Mouse (Mus musculus) 416B (cell line): ENCODE results near the gene Foxo1.

Experiments
- DNase-seq: peaks from one replicate; pipeline ENCODE4 v3.0.0; 2011; ENCODE audit warnings: low read depth

The Foxo1 gene

DNA sequence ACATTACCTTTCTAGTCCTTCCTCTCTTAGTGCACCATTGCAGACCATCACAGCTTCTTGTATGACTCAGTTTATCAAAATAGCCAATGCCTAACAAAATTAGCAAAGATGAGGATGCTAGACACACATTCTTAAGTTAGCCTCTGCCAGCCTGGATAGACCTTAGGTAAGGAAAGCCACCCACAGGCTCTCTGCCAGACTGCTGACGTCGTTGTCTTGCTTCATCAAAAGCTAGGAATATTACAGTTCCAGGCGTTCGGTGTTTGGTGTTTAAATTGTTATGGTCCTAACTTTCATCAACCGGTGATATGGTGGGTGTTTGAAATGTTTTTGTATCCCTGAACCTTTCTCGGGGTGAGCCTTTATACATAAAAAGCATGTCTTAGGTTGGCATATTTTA, 96.4 kb downstream of the Foxo1 start:
- no peak for DNase-seq

DNA sequence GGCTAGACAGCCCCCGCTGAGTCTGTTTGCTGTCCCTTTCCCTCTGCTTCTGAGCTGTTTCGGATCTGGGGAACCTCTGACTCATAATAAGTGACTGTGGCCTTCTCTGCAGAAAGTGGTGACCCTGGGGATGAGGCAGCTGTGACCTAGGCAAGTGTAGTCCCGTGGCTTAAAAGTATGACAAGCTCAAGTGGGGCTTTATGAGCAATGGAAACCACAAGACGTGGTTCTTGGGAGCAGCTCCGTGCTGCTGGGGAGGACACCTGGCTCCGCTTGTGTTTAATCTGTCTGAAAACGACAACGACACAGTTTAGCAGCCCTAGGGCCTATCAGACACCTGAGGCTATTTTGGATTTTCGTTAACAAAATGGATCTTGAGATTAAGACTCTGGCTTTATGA, 101.1 kb downstream of the Foxo1 start:
- DNase-seq: peak; percentile 2

DNA sequence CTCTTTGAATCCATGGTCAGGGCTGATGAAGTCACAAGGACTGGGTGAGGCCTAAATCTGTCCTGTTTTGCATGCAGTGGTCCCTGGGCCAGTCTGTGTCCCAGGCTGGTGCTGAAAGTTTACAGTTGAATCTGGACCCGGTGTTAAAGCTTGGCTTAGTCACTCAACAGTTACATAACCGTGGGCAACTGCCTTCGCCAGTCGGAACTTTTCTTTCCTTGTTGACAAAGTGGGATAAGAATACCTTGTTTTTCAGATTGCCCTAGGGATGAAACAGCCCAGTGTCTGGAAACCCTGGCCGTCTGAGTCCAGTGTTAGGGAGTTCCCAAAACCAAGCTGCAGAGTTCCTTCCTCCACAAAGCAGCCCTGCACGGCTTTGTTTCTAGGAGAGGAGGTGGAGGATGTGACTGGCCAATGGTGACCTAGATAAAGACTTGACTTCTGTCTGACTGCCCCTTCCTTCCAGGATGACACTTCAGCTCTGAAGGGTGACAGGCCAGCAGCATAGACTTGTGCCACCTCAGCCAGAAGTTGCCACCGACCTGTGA, 101.8 kb downstream of the Foxo1 start:
- DNase-seq: no peak

DNA sequence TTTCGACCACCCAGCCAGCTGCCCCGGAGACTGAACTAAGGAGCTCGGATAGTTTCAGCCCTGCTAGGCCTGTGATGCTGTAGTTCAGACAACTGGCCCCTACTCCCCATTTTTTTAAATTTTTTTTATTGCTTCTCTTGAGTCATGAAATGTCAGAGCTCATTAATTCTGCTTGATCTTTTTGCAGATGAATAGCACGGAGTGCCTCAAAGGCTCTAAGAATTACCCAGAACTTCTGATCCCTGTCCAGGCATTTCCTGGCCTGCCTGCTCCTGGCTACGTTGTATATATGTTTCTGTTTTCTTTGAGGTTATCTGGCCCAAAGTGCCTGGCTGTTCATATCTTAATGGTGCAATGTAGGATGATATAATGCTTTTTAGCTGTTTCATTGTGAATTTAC, 108.8 kb downstream of the Foxo1 start:
- DNase-seq: no peak

DNA sequence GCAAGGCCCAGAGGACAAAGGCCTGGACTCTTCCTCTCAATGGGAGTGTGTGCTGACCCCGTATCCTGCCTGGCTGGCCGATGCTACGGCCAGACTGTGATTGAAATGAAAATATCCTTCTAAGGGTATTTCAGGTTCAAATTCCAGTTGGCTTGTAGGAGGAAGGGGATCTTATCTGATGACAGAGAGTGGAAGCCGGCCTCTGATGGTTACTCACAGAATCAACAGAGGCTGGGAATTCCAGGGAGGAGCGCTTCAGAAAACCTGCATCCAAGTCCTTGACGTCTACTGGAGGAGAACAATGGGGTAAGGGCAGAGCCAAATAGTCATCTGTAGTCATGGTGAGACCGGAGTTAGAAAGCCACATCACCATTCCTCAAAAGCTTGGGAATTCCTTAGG, 115.2 kb downstream of the Foxo1 start:
- no peak for DNase-seq

DNA sequence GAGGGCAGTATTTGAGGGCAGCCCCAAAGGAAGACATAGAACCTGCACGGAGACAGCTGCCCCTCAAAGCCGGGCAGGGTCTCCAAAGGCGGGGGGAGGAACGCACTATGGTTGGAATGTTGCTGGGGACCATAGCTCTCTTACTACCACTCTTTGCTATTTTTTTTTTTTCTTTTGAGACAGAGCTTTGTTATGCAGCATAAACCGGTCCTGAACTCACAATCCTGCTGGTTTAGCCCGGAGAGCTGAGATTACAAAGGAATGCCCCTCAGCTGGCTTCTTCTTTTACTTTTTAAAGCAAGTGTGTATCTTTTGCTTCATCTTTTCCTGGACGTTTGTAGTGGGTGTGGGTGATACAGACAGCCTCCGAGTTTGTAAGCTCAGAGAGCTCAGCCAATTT, 118.2 kb downstream of the Foxo1 start:
- no peak for DNase-seq

DNA sequence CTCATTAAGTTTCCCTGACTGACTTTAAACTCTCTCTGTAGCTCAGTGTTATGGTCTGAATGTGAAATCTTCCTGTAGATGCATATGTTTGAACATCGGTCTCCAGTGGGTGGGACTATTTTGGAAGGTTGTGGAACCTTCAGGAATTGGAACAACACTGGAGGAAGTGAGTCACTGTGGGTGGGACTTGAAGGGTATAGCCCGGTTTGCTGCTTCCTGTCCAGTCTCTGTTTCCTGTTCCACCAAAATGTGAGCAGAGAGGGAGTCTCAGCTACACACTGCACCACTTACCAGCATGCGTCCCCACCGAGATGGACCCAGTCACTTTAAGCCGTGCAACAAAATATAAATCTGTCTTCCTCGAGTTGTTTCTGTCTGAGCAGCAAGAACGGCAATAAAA, 122.2 kb downstream of the Foxo1 start:
- DNase-seq: peak; percentile 61

DNA sequence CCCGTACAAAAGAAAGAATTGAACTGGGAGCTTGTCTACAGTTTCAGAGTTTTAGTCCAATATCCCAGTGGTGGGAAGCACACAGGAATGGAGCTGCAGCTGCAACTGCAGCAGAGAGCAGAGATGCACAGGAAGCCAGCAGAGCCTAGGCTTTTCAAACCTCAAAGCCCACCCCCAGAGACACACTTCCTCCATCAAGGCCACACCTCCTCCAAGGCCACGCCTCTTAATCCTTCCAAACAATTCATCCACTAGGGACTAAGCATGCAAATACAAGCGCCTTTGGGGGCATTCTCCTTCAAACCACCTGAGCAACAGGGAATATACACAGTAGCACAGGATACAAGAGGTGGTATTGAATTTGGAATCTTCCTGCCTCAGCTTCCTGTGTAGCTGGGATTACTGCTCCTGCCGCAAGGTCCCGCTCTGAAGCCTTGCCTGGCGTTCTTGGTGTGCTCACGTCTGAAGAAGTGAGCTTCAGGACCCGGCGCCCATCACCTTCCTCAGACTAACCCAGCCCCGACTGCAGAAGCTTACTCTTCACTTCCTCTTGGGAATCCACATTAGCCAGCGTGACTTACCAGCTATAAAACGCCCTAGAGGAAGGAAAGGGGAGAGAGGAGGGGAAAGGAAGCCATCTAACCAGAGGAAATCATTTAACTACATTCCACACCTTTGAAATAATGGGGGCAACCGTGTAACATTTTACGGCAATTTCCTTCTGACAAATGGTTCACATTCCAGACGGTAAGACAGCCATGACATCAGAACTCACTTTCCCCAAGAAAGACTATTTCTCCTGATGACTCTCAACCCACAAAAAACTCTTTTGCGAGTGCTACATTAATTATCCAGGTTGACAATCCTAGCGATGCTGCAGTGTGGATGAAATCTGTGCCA, 122.9 kb downstream of the Foxo1 start:
- peak; percentile 11 for DNase-seq

DNA sequence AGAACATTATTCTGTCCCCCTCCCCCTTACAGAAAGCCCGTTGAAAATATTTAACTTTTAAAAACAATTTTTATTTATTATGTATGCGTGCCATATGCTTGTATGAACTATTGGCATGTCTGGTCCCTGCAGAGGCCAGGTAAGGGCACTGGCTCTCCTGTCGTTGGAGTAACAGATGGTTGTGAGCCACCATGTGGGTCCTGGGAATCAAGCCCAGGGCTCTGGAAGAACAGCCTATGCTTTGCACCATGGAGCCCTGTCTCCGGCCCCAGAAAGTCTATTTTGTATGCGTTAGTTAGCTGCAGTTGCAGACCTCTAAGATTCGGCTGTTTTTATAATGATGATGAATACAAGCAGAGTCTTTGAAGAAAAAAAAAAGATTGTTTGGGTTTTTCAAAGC, 123.8 kb downstream of the Foxo1 start:
- DNase-seq: no peak

DNA sequence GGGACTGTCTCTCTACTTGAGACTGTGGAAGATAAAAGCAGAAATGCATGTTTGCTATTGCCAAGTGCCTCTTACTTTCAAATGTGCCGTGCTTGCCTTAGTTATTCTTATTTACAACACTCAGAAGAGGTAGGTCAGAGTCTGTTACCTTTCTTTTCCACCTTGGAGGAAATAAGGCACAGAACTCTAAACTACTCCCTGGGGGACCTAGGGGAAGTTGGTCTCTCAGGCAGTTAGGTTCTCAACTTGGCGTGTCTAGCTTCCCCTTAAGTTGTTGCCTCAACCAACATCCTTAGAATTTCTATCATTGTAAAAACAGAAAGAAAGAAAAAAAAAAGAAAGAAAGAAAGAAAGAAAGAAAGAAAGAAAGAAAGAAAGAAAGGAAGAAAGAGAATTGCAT, 124.4 kb downstream of the Foxo1 start:
- DNase-seq: no peak

DNA sequence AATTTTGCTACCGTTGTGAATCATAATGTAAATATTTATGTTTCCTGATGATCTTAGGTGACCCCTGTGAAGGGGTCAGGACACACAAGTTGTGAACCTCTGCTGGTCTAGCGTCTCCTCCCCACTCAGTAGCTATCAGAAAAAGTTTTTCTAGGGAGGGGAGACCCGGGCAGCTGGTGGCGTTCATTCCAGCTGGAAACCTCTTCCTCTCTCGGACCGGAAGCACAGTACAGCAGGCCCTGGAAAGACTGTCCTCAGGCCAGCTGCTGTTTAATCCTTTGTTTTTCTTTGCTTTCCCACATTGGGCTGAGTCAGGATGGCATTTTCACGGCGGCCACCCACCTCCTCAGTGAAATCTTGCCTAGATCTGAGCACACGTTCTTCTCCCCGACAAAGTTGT, 125.0 kb downstream of the Foxo1 start:
- DNase-seq: no peak

DNA sequence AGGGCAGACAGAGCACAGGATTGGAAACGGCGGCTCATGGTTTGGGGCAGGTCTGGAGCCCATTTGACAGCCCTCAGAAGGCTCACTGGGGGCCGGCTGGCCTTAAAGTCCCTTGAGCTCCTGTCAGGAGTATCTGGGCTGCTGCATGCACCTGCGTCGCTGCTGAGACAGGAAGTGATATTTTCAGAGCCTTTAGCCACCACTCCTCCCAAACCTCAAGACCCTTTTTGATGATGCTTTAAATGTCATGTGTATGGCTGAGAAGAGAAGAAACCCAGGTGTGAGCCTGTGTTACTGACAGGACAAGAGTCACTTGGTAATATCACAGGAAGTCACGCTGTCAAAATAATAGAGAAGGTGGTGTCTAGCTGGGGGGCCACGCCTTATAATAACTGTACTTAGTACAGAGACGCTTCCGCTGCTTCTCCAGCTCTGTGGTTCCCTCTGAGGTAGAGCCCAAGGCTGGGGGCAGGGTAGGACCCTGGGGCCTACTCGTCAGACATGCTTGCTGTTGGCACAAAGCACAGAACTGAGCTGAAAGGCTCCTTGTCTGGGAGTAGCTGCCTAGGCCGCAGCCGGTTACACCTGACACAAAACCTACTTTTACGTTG, 128.1 kb downstream of the Foxo1 start:
- no peak for DNase-seq

DNA sequence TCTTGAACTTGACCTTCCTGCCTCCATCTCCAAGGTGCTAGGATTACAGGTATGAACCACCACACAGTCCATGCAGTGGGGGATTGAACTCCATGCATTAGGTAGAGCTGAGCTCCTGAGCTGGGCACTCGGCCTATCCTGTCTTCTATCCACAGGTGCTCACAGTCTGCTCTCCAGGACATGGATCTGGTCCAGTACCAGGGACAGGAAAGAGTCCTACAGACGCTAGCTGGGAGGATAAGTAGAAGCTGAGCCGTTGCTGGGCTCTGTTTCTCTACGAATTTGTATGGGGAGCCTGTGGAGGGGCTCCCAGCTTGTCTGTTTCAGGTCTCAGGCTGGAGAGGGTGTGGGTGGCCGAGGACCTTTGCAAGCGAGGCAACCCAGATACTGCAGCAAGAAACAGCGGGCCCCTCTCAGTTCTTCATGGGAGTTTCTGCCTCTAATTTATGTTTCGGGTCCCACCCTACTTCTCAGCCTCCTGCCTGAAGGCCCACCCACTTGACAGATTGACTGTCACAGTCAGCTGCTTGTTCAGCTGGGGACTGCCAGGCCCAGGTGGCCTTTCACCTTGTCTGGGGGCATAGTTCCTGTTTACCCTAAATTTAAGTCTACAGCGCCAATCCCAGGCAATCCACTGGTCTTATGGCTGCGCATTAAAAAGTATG, 128.9 kb downstream of the Foxo1 start:
- DNase-seq: no peak

DNA sequence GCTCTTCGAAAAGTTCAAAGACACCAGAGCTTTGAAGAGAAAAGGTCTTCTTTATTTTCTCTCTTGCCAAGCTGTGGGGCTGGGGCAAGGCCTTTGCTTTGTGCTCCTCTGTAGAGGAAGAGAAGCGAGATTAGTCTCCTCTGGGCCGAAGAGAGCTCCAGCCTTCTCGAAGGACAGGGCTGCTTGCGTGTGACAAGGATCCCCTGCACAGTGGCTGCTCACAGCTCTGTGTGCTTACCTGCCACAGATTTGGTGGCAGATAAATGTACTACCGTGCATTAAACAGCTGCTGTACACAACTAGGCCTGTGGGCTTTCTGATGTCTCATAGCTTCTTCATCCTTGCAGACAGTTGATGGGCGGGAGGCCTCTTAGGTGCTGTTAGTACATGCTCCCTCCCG, 129.8 kb downstream of the Foxo1 start:
- no peak for DNase-seq

DNA sequence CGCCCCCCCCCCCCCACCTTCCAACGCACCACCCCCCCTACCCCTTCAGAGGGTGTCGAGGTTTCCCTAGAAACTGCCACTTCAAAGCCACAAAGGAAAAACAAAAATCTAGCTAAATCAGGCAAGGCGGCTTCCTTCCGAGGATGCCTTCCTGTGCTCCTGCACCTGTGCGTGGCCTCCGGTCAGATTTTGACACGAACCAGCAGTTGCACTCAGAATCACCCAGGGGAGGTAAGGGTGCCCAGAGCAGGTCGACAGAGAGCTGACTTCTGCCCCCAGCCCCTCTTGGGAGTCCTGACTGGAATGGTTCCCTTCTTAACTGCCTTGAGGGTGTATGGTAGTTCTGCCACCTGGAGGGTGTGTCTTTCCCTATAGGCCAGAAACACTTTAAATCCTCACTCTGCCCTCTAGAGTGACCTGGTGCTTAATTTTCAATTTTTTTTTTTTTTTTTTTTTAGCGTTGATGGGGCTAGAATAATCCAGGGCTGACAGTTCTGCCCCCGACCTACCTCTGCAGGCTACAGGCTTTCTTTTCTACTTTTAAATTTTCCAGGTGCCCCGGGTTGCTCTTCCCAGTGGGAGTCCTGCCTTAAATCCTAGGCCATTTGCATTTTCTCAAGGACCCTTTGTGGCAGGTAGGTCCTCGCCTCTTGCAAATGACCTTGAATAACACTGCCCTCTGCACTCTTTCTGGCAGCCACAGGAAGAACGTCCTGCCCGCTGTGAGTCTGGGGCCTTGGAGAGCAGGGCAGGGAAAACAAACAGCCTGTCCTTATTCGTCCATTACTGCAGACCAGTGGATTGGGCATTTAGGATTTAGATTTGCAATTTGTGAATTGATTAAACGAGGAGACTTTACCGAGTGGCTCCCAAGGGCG, 132.4 kb downstream of the Foxo1 start:
- no peak for DNase-seq

DNA sequence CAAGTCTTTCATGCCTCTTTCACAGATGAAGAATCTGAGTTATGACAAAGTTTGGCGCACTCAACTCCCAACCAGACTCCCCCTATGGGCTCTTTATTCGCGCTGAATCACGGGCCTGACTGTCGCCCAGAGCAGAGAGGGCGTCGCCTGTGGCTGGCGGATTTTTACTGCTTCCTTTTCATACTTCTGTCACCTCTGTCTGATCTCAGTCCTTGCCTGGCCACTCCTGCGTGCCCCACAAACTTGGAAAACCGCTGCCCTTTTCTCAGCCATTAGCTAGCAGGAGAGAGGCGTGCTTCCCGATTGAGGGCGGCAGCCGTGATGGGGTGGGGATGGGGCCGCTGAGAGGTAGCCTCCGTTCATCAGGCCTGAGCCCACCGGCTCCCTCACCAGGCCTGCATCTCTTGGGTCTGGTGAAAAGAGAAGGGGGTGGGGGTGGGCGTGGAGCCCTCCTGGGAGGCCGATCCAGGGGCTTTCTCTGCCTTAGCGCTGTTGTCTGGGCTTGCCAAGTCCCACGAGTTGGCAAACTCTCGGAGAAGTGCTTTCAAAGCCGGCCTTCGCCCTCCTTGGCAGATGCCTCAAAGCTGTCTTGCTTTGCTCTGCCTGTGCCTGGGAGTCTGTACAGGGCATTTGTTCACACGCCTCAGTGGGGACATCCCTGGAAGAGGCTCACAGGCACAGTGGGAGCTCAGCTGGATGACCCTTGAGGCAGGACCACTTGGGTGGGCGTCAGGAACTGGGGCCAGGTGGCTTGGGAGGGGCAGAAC, 133.2 kb downstream of the Foxo1 start:
- no peak for DNase-seq
